Mouse (Mus musculus) forebrain, embryonic 14.5 days (tissue): ENCODE data around the gene Hist1h4c. TPM values are rescaled to one million over a fixed set of nuclear protein-coding genes. Genes with fewer than 3 reads are reported as not detected.
A peak's percentile ranks its signal among the peaks of the same experiment; 100 is the strongest.

Source experiments
- ATAC-seq: fragments of 200-750 bp; cut with Nextera tagmentation; 2 replicates; pipeline ENCODE4 v1.8.0; 2017; ENCODE audit warnings: mild to moderate bottlenecking, moderate library complexity
- DNase-seq: peaks from one replicate; pipeline ENCODE4 v3.0.0-alpha.2; 2015; ENCODE audit warnings: low spot score
- H3K27ac ChIP-seq: fragments of 300-500 bp; sonication (generic); 2 replicates; pipeline ENCODE4 v1.5.1; 2014; ENCODE audit warnings: low read depth, mild to moderate bottlenecking, control low read depth, low read length, moderate library complexity
- H3K27me3 ChIP-seq: fragments of 300-500 bp; sonication (generic); replicated peaks from 2 replicates; pipeline ENCODE4 v1.6.1; 2014; ENCODE audit warnings: low read length, control low read depth, mixed read lengths; ENCODE audit not compliant: control insufficient read depth, insufficient read depth
- H3K36me3 ChIP-seq: fragments of 300-500 bp; sonication (generic); 2 replicates; pipeline ENCODE4 v1.6.1; 2014; ENCODE audit warnings: low read length, control low read depth; ENCODE audit not compliant: control insufficient read depth, insufficient read depth
- H3K4me1 ChIP-seq: fragments of 300-500 bp; sonication (generic); 2 replicates; pipeline ENCODE4 v1.6.1; 2014; ENCODE audit warnings: antibody characterized with exemption, low read length, control low read depth; ENCODE audit not compliant: control insufficient read depth, insufficient read depth
- H3K4me2 ChIP-seq: fragments of 300-500 bp; sonication (generic); 2 replicates; pipeline ENCODE4 v1.6.1; 2014; ENCODE audit warnings: mild to moderate bottlenecking, control low read depth, low read length
- H3K4me3 ChIP-seq: fragments of 300-500 bp; sonication (generic); 2 replicates; pipeline ENCODE4 v1.5.1; 2014; ENCODE audit warnings: low read depth, low read length, control low read depth
- H3K9ac ChIP-seq: fragments of 300-500 bp; sonication (generic); 2 replicates; pipeline ENCODE4 v1.6.1; 2014; ENCODE audit warnings: mild to moderate bottlenecking, low read length, control low read depth, moderate library complexity
- H3K9me3 ChIP-seq: fragments of 300-500 bp; sonication (generic); replicated peaks from 2 replicates; pipeline ENCODE4 v1.6.1; 2016; ENCODE audit warnings: low read length, control low read depth, mixed read lengths; ENCODE audit not compliant: control insufficient read depth
- WGBS: fragments of 180-500 bp; shearing (Covaris S2); extraction: QIAGEN DNeasy Blood & Tissue Kit; methylation state at CpG from one replicate; pipeline ENCODE4 v1.1.7; 2014; 5-methylcytosine and 5-hydroxymethylcytosine counted together
- polyA plus RNA-seq: library from polyadenylated mRNA; unstranded; fragments of >200 nt; fragmentation: Nextera tagmentation; extraction: Ambion mirVana; gene quantifications from 2 replicates; pipeline ENCODE4 v1.2.1, GENCODE M21; 2014

Hist1h4c gene
- polyA plus RNA-seq, 1 experiment from 2014 or later, result 6.5 TPM

GRCm38 (mm10) chr13:23717176-23717575, 18.9 kb upstream of the Hist1h4c start:
- H3K36me3 ChIP-seq, result no peaks in the 10 kb centered on the region
- H3K9me3 ChIP-seq, result no peaks in the 10 kb centered on the region
- no peaks in the 10 kb centered on the region for H3K4me1 ChIP-seq
- H3K4me2 ChIP-seq, result no peak overlapping the region
- H3K27ac ChIP-seq, result no peak overlapping the region
- H3K4me3 ChIP-seq, result no peak overlapping the region
- no peaks in the 10 kb centered on the region for H3K27me3 ChIP-seq
- 61% methylated on average over 11 of the region's 11 CpGs for WGBS
- H3K9ac ChIP-seq, result no peak overlapping the region
- DNase-seq, result no peak
- ATAC-seq, result no peak

- H3K4me2 ChIP-seq, result no peak overlapping the region
- H3K4me1 ChIP-seq, result no peaks in the 10 kb centered on the region
- H3K27ac ChIP-seq, result no peak overlapping the region
- H3K9ac ChIP-seq, result no peak overlapping the region
- no peaks in the 10 kb centered on the region for H3K36me3 ChIP-seq
- H3K27me3 ChIP-seq, result no peaks in the 10 kb centered on the region
- WGBS, result 86% methylated on average over 5 of the region's 5 CpGs
- ATAC-seq, result no peak
- H3K9me3 ChIP-seq, result no peaks in the 10 kb centered on the region
- H3K4me3 ChIP-seq, result no peak overlapping the region
- DNase-seq, result no peak
Measured at GRCm38 (mm10) chr13:23716261-23717042, 18.2 kb upstream of the Hist1h4c start.

- Histone ChIP-seq H3K27me3 (no peaks in the 10 kb centered on the region), H3K4me3 (peak within 1 kb of the TSS; percentile 20), H3K9me3 (no peaks in the 10 kb centered on the region), H3K27ac (no peak within 1 kb of the TSS), H3K4me2 (peak within 1 kb of the TSS; percentile 52), H3K36me3 (no peaks in the 10 kb centered on the region), H3K4me1 (peaks cover 11% of the 10 kb centered on the region; the same call in 1 of the 2 replicates), H3K9ac (peak within 1 kb of the TSS; percentile 54)
- ATAC-seq, result 0 out of 2 replicates have a peak, but pooled peaks have one; percentile 32
- WGBS, result 5% methylated on average over 17 of the region's 17 CpGs
- DNase-seq, result peak; percentile 36
Measured at GRCm38 (mm10) chr13:23710374-23711089, 12.3 kb upstream of the Hist1h4c start, which contains the start of gene Hfe. Gene Hfe, minus strand, starts transcription at chr13:23710854.

- peak; percentile 44 for DNase-seq
- Histone ChIP-seq H3K4me2 (peak overlapping the region; percentile 52), H3K27ac (no peak overlapping the region), H3K9ac (peak overlapping the region; percentile 54), H3K4me1 (peaks cover 11% of the 10 kb centered on the region; the same call in 1 of the 2 replicates), H3K9me3 (no peaks in the 10 kb centered on the region), H3K27me3 (no peaks in the 10 kb centered on the region), H3K36me3 (no peaks in the 10 kb centered on the region), H3K4me3 (peak overlapping the region; percentile 20)
- no peak for ATAC-seq
- WGBS, result 25% methylated on average over 15 of the region's 15 CpGs
Measured at GRCm38 (mm10) chr13:23709714-23710373, 11.6 kb upstream of the Hist1h4c start.

- no peak overlapping the region for H3K9ac ChIP-seq
- no peaks in the 10 kb centered on the region for H3K9me3 ChIP-seq
- no peak overlapping the region for H3K4me3 ChIP-seq
- DNase-seq, result no peak
- H3K4me2 ChIP-seq, result no peak overlapping the region
- ATAC-seq, result no peak
- H3K36me3 ChIP-seq, result no peaks in the 10 kb centered on the region
- H3K27me3 ChIP-seq, result no peaks in the 10 kb centered on the region
- WGBS, result 71% methylated on average over 4 of the region's 4 CpGs
- H3K4me1 ChIP-seq, result peaks cover 11% of the 10 kb centered on the region; the same call in 1 of the 2 replicates
- no peak overlapping the region for H3K27ac ChIP-seq
Measured at GRCm38 (mm10) chr13:23708654-23709053, 10.4 kb upstream of the Hist1h4c start.

GRCm38 (mm10) chr13:23708041-23708440, 9.8 kb upstream of the Hist1h4c start:
- H3K36me3 ChIP-seq, result no peaks in the 10 kb centered on the region
- no peaks in the 10 kb centered on the region for H3K27me3 ChIP-seq
- DNase-seq (no peak), ATAC-seq (no peak)
- H3K9me3 ChIP-seq, result no peaks in the 10 kb centered on the region
- 89% methylated on average over 4 of the region's 4 CpGs for whole genome bisulfite sequencing
- no peak overlapping the region for H3K27ac ChIP-seq
- peaks cover 11% of the 10 kb centered on the region; the same call in 1 of the 2 replicates for H3K4me1 ChIP-seq
- no peak overlapping the region for H3K4me3 ChIP-seq
- no peak overlapping the region for H3K9ac ChIP-seq
- H3K4me2 ChIP-seq, result no peak overlapping the region

- Histone ChIP-seq H3K27me3 (no peaks in the 10 kb centered on the region), H3K4me1 (peaks cover 11% of the 10 kb centered on the region; the same call in 1 of the 2 replicates), H3K4me3 (no peak overlapping the region), H3K27ac (no peak overlapping the region), H3K9me3 (no peaks in the 10 kb centered on the region), H3K4me2 (no peak overlapping the region), H3K9ac (no peak overlapping the region), H3K36me3 (no peaks in the 10 kb centered on the region)
- ATAC-seq (no peak), DNase-seq (no peak)
- 90% methylated on average over 12 of the region's 12 CpGs for WGBS
Measured at GRCm38 (mm10) chr13:23706771-23707170, 8.5 kb upstream of the Hist1h4c start.

GRCm38 (mm10) chr13:23705751-23706356, 7.6 kb upstream of the Hist1h4c start:
- no peak overlapping the region for H3K4me3 ChIP-seq
- no peak for DNase-seq
- H3K4me1 ChIP-seq, result peaks cover 11% of the 10 kb centered on the region; the same call in 1 of the 2 replicates
- no peaks in the 10 kb centered on the region for H3K27me3 ChIP-seq
- no peak overlapping the region for H3K9ac ChIP-seq
- H3K36me3 ChIP-seq, result no peaks in the 10 kb centered on the region
- 94% methylated on average over 7 of the region's 7 CpGs for WGBS
- no peaks in the 10 kb centered on the region for H3K9me3 ChIP-seq
- ATAC-seq, result no peak
- H3K4me2 ChIP-seq, result no peak overlapping the region
- H3K27ac ChIP-seq, result no peak overlapping the region
